Mouse (Mus musculus): Measurements from ENCODE around the gene Ttll3.

DNA sequence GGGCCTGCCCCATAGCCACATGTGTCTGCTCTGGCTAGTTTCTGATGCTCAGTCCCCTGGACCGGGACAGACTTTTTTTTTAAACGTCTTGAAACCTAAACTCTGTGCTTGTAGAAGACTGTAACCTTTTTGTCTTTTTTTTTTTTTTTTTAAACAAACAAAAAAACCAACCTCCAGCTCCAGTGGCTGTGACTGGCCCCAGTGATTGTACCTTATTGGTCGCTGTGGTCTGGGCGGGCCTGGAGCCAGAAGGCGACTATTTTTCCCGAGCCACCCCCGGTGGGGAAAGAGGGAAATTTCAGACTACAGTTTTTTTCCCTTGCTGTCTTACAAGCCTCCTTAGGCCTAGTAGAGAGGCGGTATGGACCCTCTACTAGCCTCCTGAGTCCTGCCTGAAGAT is at the start of gene Ttll3:
- TF ChIP-seq CTCF (IDR thresholded peaks at IDR 0.05; ENCODE audit: borderline replicate concordance, insufficient read depth, low read depth, low read length) (no peak), POLR2A (IDR thresholded peaks at IDR 0.05; ENCODE audit: borderline replicate concordance, insufficient read depth, low read length) (no peak)
